Mouse (Mus musculus): ENCODE measurements around the gene Thrap3. TPM values are rescaled to one million over a fixed set of nuclear protein-coding genes. Genes with fewer than 3 reads are reported as not detected.

The Thrap3 gene
- polyA plus RNA-seq, 1 experiment from 2014 or later, result 148 TPM

- Histone ChIP-seq H3K36me3 (ENCODE audit: control insufficient read depth, insufficient read depth, low read length) (peaks cover 5% of the 10 kb centered on the region; the same call in 1 of the 2 replicates), H3K27me3 (ENCODE audit: control insufficient read depth, insufficient read depth, low read length) (peaks cover 14% of the 10 kb centered on the region; the same call in 1 of the 2 replicates), H3K4me3 (ENCODE audit: control insufficient read depth in 1 of 2, insufficient read depth in 1 of 2, low read depth in 1 of 2, low read length in 2 of 2) (peak overlapping the region in 1 of 2 experiments; percentile 56; a peak in 2 of 4 replicates), H3K4me1 (ENCODE audit: control insufficient read depth in 2 of 2, insufficient read depth in 2 of 2, low read length in 2 of 2) (peaks cover 34 to 38% of the 10 kb centered on the region in 2 experiments), H3K9me3 (ENCODE audit: control insufficient read depth, low read length) (no peaks in the 10 kb centered on the region), H3K9ac (ENCODE audit: low read length) (no peak overlapping the region), H3K27ac (replicated peaks in 1 of 2; ENCODE audit: control insufficient read depth in 1 of 2, insufficient read depth in 1 of 2, low read depth in 2 of 2, low read length in 2 of 2) (peak overlapping the region; percentile 21 to 81; a peak in 3 of 4 replicates), H3K4me2 (ENCODE audit: low read length) (peak overlapping the region; percentile 70)
- 31% methylated on average over 16 of the region's 16 CpGs for WGBS
- peak; percentile 24; the same call in 1 of the 2 replicates for ATAC-seq (ENCODE audit: insufficient number of reproducible peaks, insufficient read depth, low FRiP score, low read depth)
These were observed 52.1 kb downstream of the Thrap3 start for GRCm38 (mm10) chr4:126150297-126150948.

GRCm38 (mm10) chr4:126149798-126150197, 52.8 kb downstream of the Thrap3 start:
- WGBS, result 55% methylated on average over 10 of the region's 10 CpGs
- Histone ChIP-seq H3K4me2 (ENCODE audit: low read length) (peak overlapping the region; percentile 70), H3K4me3 (ENCODE audit: control insufficient read depth in 1 of 2, insufficient read depth in 1 of 2, low read depth in 1 of 2, low read length in 2 of 2) (peak overlapping the region; percentile 56 to 67), H3K4me1 (ENCODE audit: control insufficient read depth in 2 of 2, insufficient read depth in 2 of 2, low read length in 2 of 2) (peaks cover 31 to 32% of the 10 kb centered on the region in 2 experiments), H3K27ac (replicated peaks in 1 of 2; ENCODE audit: control insufficient read depth in 1 of 2, insufficient read depth in 1 of 2, low read depth in 2 of 2, low read length in 2 of 2) (peak overlapping the region; percentile 21 to 81; a peak in 3 of 4 replicates), H3K9ac (ENCODE audit: low read length) (peak overlapping the region; percentile 80), H3K9me3 (ENCODE audit: control insufficient read depth, low read length) (no peaks in the 10 kb centered on the region), H3K36me3 (ENCODE audit: control insufficient read depth, insufficient read depth, low read length) (peaks cover 5% of the 10 kb centered on the region; the same call in 1 of the 2 replicates), H3K27me3 (ENCODE audit: control insufficient read depth, insufficient read depth, low read length) (peaks cover 14% of the 10 kb centered on the region; the same call in 1 of the 2 replicates)
- no peak for ATAC-seq (ENCODE audit: insufficient number of reproducible peaks, insufficient read depth, low FRiP score, low read depth)

GRCm38 (mm10) chr4:126149041-126149676, 53.4 kb downstream of the Thrap3 start:
- no peak for ATAC-seq (ENCODE audit: insufficient number of reproducible peaks, insufficient read depth, low FRiP score, low read depth)
- H3K9ac ChIP-seq (ENCODE audit: low read length), result peak overlapping the region; percentile 80
- WGBS, result 24% methylated on average over 42 of the region's 42 CpGs
- no peaks in the 10 kb centered on the region for H3K9me3 ChIP-seq (ENCODE audit: control insufficient read depth, low read length)
- peak overlapping the region; percentile 56 to 67 for H3K4me3 ChIP-seq (ENCODE audit: control insufficient read depth in 1 of 2, insufficient read depth in 1 of 2, low read depth in 1 of 2, low read length in 2 of 2)
- H3K27me3 ChIP-seq (ENCODE audit: control insufficient read depth, insufficient read depth, low read length), result peaks cover 14% of the 10 kb centered on the region; the same call in 1 of the 2 replicates
- H3K27ac ChIP-seq (replicated peaks in 1 of 2; ENCODE audit: control insufficient read depth in 1 of 2, insufficient read depth in 1 of 2, low read depth in 2 of 2, low read length in 2 of 2), result peak overlapping the region; percentile 70 to 81
- peaks cover 31 to 32% of the 10 kb centered on the region in 2 experiments for H3K4me1 ChIP-seq (ENCODE audit: control insufficient read depth in 2 of 2, insufficient read depth in 2 of 2, low read length in 2 of 2)
- H3K36me3 ChIP-seq (ENCODE audit: control insufficient read depth, insufficient read depth, low read length), result peaks cover 5% of the 10 kb centered on the region; the same call in 1 of the 2 replicates
- peak overlapping the region; percentile 70 for H3K4me2 ChIP-seq (ENCODE audit: low read length)

GRCm38 (mm10) chr4:126148161-126148961, 54.2 kb downstream of the Thrap3 start:
- peak overlapping the region; percentile 70 to 81 for H3K27ac ChIP-seq (replicated peaks in 1 of 2; ENCODE audit: control insufficient read depth in 1 of 2, insufficient read depth in 1 of 2, low read depth in 2 of 2, low read length in 2 of 2)
- ATAC-seq (ENCODE audit: insufficient number of reproducible peaks, insufficient read depth, low FRiP score, low read depth), result peak; percentile 73
- H3K4me2 ChIP-seq (ENCODE audit: low read length), result peak overlapping the region; percentile 70
- peaks cover 31 to 32% of the 10 kb centered on the region in 2 experiments for H3K4me1 ChIP-seq (ENCODE audit: control insufficient read depth in 2 of 2, insufficient read depth in 2 of 2, low read length in 2 of 2)
- H3K36me3 ChIP-seq (ENCODE audit: control insufficient read depth, insufficient read depth, low read length), result peaks cover 5% of the 10 kb centered on the region; the same call in 1 of the 2 replicates
- peak overlapping the region; percentile 56 to 67 for H3K4me3 ChIP-seq (ENCODE audit: control insufficient read depth in 1 of 2, insufficient read depth in 1 of 2, low read depth in 1 of 2, low read length in 2 of 2)
- peaks cover 14% of the 10 kb centered on the region; the same call in 1 of the 2 replicates for H3K27me3 ChIP-seq (ENCODE audit: control insufficient read depth, insufficient read depth, low read length)
- WGBS, result under 1% methylated on average over 38 of the region's 67 CpGs
- peak overlapping the region; percentile 80 for H3K9ac ChIP-seq (ENCODE audit: low read length)
- H3K9me3 ChIP-seq (ENCODE audit: control insufficient read depth, low read length), result no peaks in the 10 kb centered on the region

GRCm38 (mm10) chr4:126147533-126148160, 54.9 kb downstream of the Thrap3 start, which contains the start of gene Eva1b:
TSS of gene Eva1b (plus strand) at chr4:126147744.
- peak within 1 kb of the TSS; percentile 70 for H3K4me2 ChIP-seq (ENCODE audit: low read length)
- ATAC-seq (ENCODE audit: insufficient number of reproducible peaks, insufficient read depth, low FRiP score, low read depth), result peak; percentile 43
- peaks cover 14% of the 10 kb centered on the region; the same call in 1 of the 2 replicates for H3K27me3 ChIP-seq (ENCODE audit: control insufficient read depth, insufficient read depth, low read length)
- H3K4me3 ChIP-seq (ENCODE audit: control insufficient read depth in 1 of 2, insufficient read depth in 1 of 2, low read depth in 1 of 2, low read length in 2 of 2), result peak within 1 kb of the TSS; percentile 56 to 67
- peaks cover 5% of the 10 kb centered on the region; the same call in 1 of the 2 replicates for H3K36me3 ChIP-seq (ENCODE audit: control insufficient read depth, insufficient read depth, low read length)
- H3K4me1 ChIP-seq (ENCODE audit: control insufficient read depth in 2 of 2, insufficient read depth in 2 of 2, low read length in 2 of 2), result peaks cover 30 to 32% of the 10 kb centered on the region in 2 experiments
- peak within 1 kb of the TSS; percentile 80 for H3K9ac ChIP-seq (ENCODE audit: low read length)
- H3K27ac ChIP-seq (replicated peaks in 1 of 2; ENCODE audit: control insufficient read depth in 1 of 2, insufficient read depth in 1 of 2, low read depth in 2 of 2, low read length in 2 of 2), result peak within 1 kb of the TSS; percentile 70 to 81
- 4% methylated on average over 22 of the region's 24 CpGs for WGBS
- no peaks in the 10 kb centered on the region for H3K9me3 ChIP-seq (ENCODE audit: control insufficient read depth, low read length)

GRCm38 (mm10) chr4:126146974-126147532, 55.5 kb downstream of the Thrap3 start:
- WGBS, result 46% methylated on average over 9 of the region's 9 CpGs
- Histone ChIP-seq H3K9me3 (ENCODE audit: control insufficient read depth, low read length) (no peaks in the 10 kb centered on the region), H3K4me1 (ENCODE audit: control insufficient read depth in 2 of 2, insufficient read depth in 2 of 2, low read length in 2 of 2) (peaks cover 30% of the 10 kb centered on the region in 2 experiments), H3K27ac (replicated peaks in 1 of 2; ENCODE audit: control insufficient read depth in 1 of 2, insufficient read depth in 1 of 2, low read depth in 2 of 2, low read length in 2 of 2) (peak overlapping the region; percentile 70 to 81), H3K36me3 (ENCODE audit: control insufficient read depth, insufficient read depth, low read length) (peaks cover 5% of the 10 kb centered on the region; the same call in 1 of the 2 replicates), H3K9ac (ENCODE audit: low read length) (no peak overlapping the region; the same call in 1 of the 2 replicates), H3K4me2 (ENCODE audit: low read length) (peak overlapping the region; percentile 70), H3K4me3 (ENCODE audit: control insufficient read depth in 1 of 2, insufficient read depth in 1 of 2, low read depth in 1 of 2, low read length in 2 of 2) (0 out of 4 replicates have a peak overlapping the region, but pooled peaks of 1 of the 2 experiments have one; percentile 56), H3K27me3 (ENCODE audit: control insufficient read depth, insufficient read depth, low read length) (peaks cover 14% of the 10 kb centered on the region; the same call in 1 of the 2 replicates)
- no peak for ATAC-seq (ENCODE audit: insufficient number of reproducible peaks, insufficient read depth, low FRiP score, low read depth)
